Mouse (Mus musculus): ENCODE measurements around the gene Depdc1b.

Gene Depdc1b

GRCm38 (mm10) chr13:108448348-108448931 is 132.3 kb downstream of the Depdc1b start:
- no peak for DNase-seq (ENCODE audit: low spot score in 2 of 2)

- no peak for DNase-seq (ENCODE audit: low spot score in 2 of 2)
Measured at GRCm38 (mm10) chr13:108449116-108450097, 133.3 kb downstream of the Depdc1b start, which contains the start of gene Pde4d. Pde4d (plus strand) TSS chr13:108449948.

- no peak for DNase-seq (ENCODE audit: low spot score in 2 of 2)
Measured at GRCm38 (mm10) chr13:108451122-108451521, 135.0 kb downstream of the Depdc1b start.

- peak in 1 of 2 experiments; percentile 5 for DNase-seq (ENCODE audit: low spot score in 2 of 2)
Measured at GRCm38 (mm10) chr13:108453064-108453919, 137.2 kb downstream of the Depdc1b start.
